Mouse (Mus musculus): ENCODE data around the gene Hgd. TPM values are rescaled to one million over a fixed set of nuclear protein-coding genes. Genes with fewer than 3 reads are reported as not detected.
A peak's percentile ranks its signal among the peaks of the same experiment; 100 is the strongest.

Hgd gene
- polyA plus RNA-seq, 1 experiment from 2014 or later, result 0.21 TPM

- Histone ChIP-seq H3K4me2 (no peak overlapping the region), H3K4me3 (no peak overlapping the region), H3K36me3 (no peaks in the 10 kb centered on the region), H3K27me3 (no peaks in the 10 kb centered on the region), H3K9ac (no peak overlapping the region), H3K27ac (no peak overlapping the region), H3K4me1 (replicated peaks) (peaks cover 15% of the 10 kb centered on the region), H3K9me3 (replicated peaks) (no peaks in the 10 kb centered on the region)
- ATAC-seq (replicated peaks; ENCODE audit: insufficient number of reproducible peaks, insufficient read depth, low FRiP score, low read depth), result no peak
- 88% methylated on average over 3 of the region's 3 CpGs for WGBS
These were observed 1.9 kb downstream of the Hgd start for GRCm38 (mm10) chr16:37581901-37582300.

DNA sequence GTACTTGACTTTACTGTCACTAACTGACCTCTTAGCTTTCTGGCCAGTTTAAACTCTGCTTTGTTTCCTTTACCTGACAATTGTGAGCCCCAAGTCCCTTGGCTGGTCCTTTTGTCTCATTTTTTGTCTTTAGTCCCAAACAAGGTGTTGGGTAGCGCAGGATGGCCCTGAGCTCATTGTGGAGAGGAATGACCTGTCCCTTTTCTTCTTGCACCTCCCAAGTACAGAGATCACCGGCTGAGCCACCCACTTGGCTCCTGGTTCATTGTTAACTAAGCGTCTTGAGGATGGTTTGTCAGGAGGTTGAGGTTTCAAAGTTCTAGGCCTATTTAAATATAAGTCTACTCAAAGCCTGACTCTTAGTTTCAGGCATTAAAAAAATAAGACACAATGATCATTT lies 3.4 kb downstream of the Hgd start:
- ATAC-seq (replicated peaks; ENCODE audit: insufficient number of reproducible peaks, insufficient read depth, low FRiP score, low read depth), result no peak
- no peak overlapping the region for H3K9ac ChIP-seq
- no peaks in the 10 kb centered on the region for H3K36me3 ChIP-seq
- H3K27ac ChIP-seq, result no peak overlapping the region
- H3K4me2 ChIP-seq, result no peak overlapping the region
- H3K4me1 ChIP-seq (replicated peaks), result peaks cover 15% of the 10 kb centered on the region
- no peaks in the 10 kb centered on the region for H3K9me3 ChIP-seq (replicated peaks)
- 87% methylated on average over 3 of the region's 3 CpGs for WGBS
- H3K27me3 ChIP-seq, result no peaks in the 10 kb centered on the region
- H3K4me3 ChIP-seq, result no peak overlapping the region

- Histone ChIP-seq H3K27ac (no peak overlapping the region), H3K4me1 (replicated peaks) (peaks cover 15% of the 10 kb centered on the region), H3K9me3 (replicated peaks) (no peaks in the 10 kb centered on the region), H3K4me3 (peak overlapping the region; percentile 45), H3K27me3 (no peaks in the 10 kb centered on the region), H3K36me3 (no peaks in the 10 kb centered on the region), H3K4me2 (peak overlapping the region; percentile 72), H3K9ac (no peak overlapping the region)
- ATAC-seq (replicated peaks; ENCODE audit: insufficient number of reproducible peaks, insufficient read depth, low FRiP score, low read depth), result no peak
- 48% methylated on average over 6 of the region's 6 CpGs for whole genome bisulfite sequencing
These were observed 3.8 kb downstream of the Hgd start for GRCm38 (mm10) chr16:37583801-37584200.

GRCm38 (mm10) chr16:37584218-37585035 lies 4.5 kb downstream of the Hgd start:
- ATAC-seq (replicated peaks; ENCODE audit: insufficient number of reproducible peaks, insufficient read depth, low FRiP score, low read depth), result 0 out of 2 replicates have a peak, but pooled peaks have one; percentile 43

GRCm38 (mm10) chr16:37585129-37585563 lies 5.2 kb downstream of the Hgd start:
- WGBS, result 62% methylated on average over 8 of the region's 8 CpGs
- H3K27me3 ChIP-seq, result no peaks in the 10 kb centered on the region
- H3K4me3 ChIP-seq, result no peak overlapping the region
- no peaks in the 10 kb centered on the region for H3K36me3 ChIP-seq
- no peak overlapping the region for H3K27ac ChIP-seq
- no peaks in the 10 kb centered on the region for H3K9me3 ChIP-seq (replicated peaks)
- ATAC-seq (replicated peaks; ENCODE audit: insufficient number of reproducible peaks, insufficient read depth, low FRiP score, low read depth), result no peak
- peaks cover 15% of the 10 kb centered on the region for H3K4me1 ChIP-seq (replicated peaks)
- H3K9ac ChIP-seq, result no peak overlapping the region
- H3K4me2 ChIP-seq, result peak overlapping the region; percentile 72; the same call in 1 of the 2 replicates

More at GRCm38 (mm10) chr16:37584218-37585035, 4.5 kb downstream of the Hgd start:
- no peaks in the 10 kb centered on the region for H3K9me3 ChIP-seq (replicated peaks)
- no peaks in the 10 kb centered on the region for H3K27me3 ChIP-seq
- peak overlapping the region; percentile 72 for H3K4me2 ChIP-seq
- peaks cover 15% of the 10 kb centered on the region for H3K4me1 ChIP-seq (replicated peaks)
- H3K4me3 ChIP-seq, result peak overlapping the region; percentile 45
- WGBS, result 5% methylated on average over 25 of the region's 25 CpGs
- peak overlapping the region; percentile 37; the same call in 1 of the 2 replicates for H3K27ac ChIP-seq
- peak overlapping the region; percentile 44 for H3K9ac ChIP-seq
- no peaks in the 10 kb centered on the region for H3K36me3 ChIP-seq

- no peak overlapping the region for H3K27ac ChIP-seq
- no peak overlapping the region for H3K4me3 ChIP-seq
- 86% methylated on average over 3 of the region's 3 CpGs for WGBS
- no peaks in the 10 kb centered on the region for H3K9me3 ChIP-seq (replicated peaks)
- H3K4me2 ChIP-seq, result no peak overlapping the region
- no peaks in the 10 kb centered on the region for H3K36me3 ChIP-seq
- no peak overlapping the region for H3K9ac ChIP-seq
- no peak for ATAC-seq (replicated peaks; ENCODE audit: insufficient number of reproducible peaks, insufficient read depth, low FRiP score, low read depth)
- no peaks in the 10 kb centered on the region for H3K27me3 ChIP-seq
- 0 out of 2 replicates have a peak, but pooled peaks cover 5% of the 10 kb centered on the region for H3K4me1 ChIP-seq (replicated peaks)
These were observed 11.0 kb downstream of the Hgd start for GRCm38 (mm10) chr16:37590921-37591320.

- no peak for ATAC-seq (replicated peaks; ENCODE audit: insufficient number of reproducible peaks, insufficient read depth, low FRiP score, low read depth)
- Histone ChIP-seq H3K36me3 (no peaks in the 10 kb centered on the region), H3K4me1 (replicated peaks) (0 out of 2 replicates have a peak, but pooled peaks cover 5% of the 10 kb centered on the region), H3K9ac (no peak overlapping the region), H3K9me3 (replicated peaks) (no peaks in the 10 kb centered on the region), H3K4me2 (no peak overlapping the region), H3K27ac (no peak overlapping the region), H3K27me3 (no peaks in the 10 kb centered on the region), H3K4me3 (no peak overlapping the region)
- 61% methylated on average over 8 of the region's 8 CpGs for WGBS
These were observed 11.6 kb downstream of the Hgd start for GRCm38 (mm10) chr16:37591551-37591950.

- H3K4me2 ChIP-seq, result no peak overlapping the region
- no peak overlapping the region for H3K9ac ChIP-seq
- H3K36me3 ChIP-seq, result no peaks in the 10 kb centered on the region
- no peak overlapping the region for H3K4me3 ChIP-seq
- H3K27me3 ChIP-seq, result no peaks in the 10 kb centered on the region
- no peak overlapping the region for H3K27ac ChIP-seq
- no peaks in the 10 kb centered on the region for H3K4me1 ChIP-seq (replicated peaks)
- WGBS, result 53% methylated on average over 5 of the region's 5 CpGs
- no peak for ATAC-seq (replicated peaks; ENCODE audit: insufficient number of reproducible peaks, insufficient read depth, low FRiP score, low read depth)
- no peaks in the 10 kb centered on the region for H3K9me3 ChIP-seq (replicated peaks)
These were observed 17.5 kb downstream of the Hgd start for GRCm38 (mm10) chr16:37597412-37597811.

GRCm38 (mm10) chr16:37598463-37598862 lies 18.5 kb downstream of the Hgd start:
- Histone ChIP-seq H3K9ac (no peak overlapping the region), H3K9me3 (replicated peaks) (no peaks in the 10 kb centered on the region), H3K27ac (no peak overlapping the region), H3K4me1 (replicated peaks) (no peaks in the 10 kb centered on the region), H3K4me2 (no peak overlapping the region), H3K27me3 (no peaks in the 10 kb centered on the region), H3K36me3 (no peaks in the 10 kb centered on the region), H3K4me3 (no peak overlapping the region)
- WGBS, result 92% methylated on average over 7 of the region's 7 CpGs
- no peak for ATAC-seq (replicated peaks; ENCODE audit: insufficient number of reproducible peaks, insufficient read depth, low FRiP score, low read depth)

GRCm38 (mm10) chr16:37599326-37599725 lies 19.4 kb downstream of the Hgd start:
- peaks cover 4% of the 10 kb centered on the region for H3K4me1 ChIP-seq (replicated peaks)
- H3K27me3 ChIP-seq, result no peaks in the 10 kb centered on the region
- no peaks in the 10 kb centered on the region for H3K9me3 ChIP-seq (replicated peaks)
- H3K4me2 ChIP-seq, result no peak overlapping the region
- no peaks in the 10 kb centered on the region for H3K36me3 ChIP-seq
- H3K27ac ChIP-seq, result no peak overlapping the region
- no peak overlapping the region for H3K4me3 ChIP-seq
- WGBS, result 74% methylated on average over 3 of the region's 3 CpGs
- no peak overlapping the region for H3K9ac ChIP-seq
- no peak for ATAC-seq (replicated peaks; ENCODE audit: insufficient number of reproducible peaks, insufficient read depth, low FRiP score, low read depth)

DNA sequence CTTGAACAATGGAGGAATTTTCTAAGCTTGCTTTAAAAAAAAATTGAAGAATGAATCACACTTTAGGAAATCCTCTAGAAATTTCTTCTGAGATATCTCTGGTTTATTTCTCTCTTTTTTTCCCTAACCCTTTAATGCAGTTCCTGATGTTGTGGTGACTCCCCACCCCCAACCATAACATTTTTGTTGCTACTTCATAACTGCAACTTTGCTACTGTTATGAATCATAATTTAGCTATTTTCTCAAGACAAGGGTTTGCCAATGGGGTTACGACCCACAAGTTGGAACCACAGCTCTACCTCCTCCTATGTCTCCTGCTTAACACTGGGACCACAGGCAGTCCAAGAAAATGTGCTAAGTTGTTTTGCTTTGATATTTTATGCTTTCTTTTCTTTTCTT lies 23.5 kb downstream of the Hgd start:
- Histone ChIP-seq H3K4me2 (no peak overlapping the region), H3K27me3 (no peaks in the 10 kb centered on the region), H3K9ac (no peak overlapping the region), H3K4me3 (no peak overlapping the region), H3K9me3 (replicated peaks) (no peaks in the 10 kb centered on the region), H3K36me3 (no peaks in the 10 kb centered on the region), H3K27ac (no peak overlapping the region), H3K4me1 (replicated peaks) (peaks cover 4% of the 10 kb centered on the region)
- 91% methylated on average over 1 of the region's 1 CpGs for WGBS
- no peak for ATAC-seq (replicated peaks; ENCODE audit: insufficient number of reproducible peaks, insufficient read depth, low FRiP score, low read depth)

GRCm38 (mm10) chr16:37604243-37604642 lies 24.3 kb downstream of the Hgd start:
- no peak for ATAC-seq (replicated peaks; ENCODE audit: insufficient number of reproducible peaks, insufficient read depth, low FRiP score, low read depth)

More at GRCm38 (mm10) chr16:37604243-37604642, 24.3 kb downstream of the Hgd start:
- H3K4me2 ChIP-seq, result no peak overlapping the region
- WGBS, result 56% methylated on average over 6 of the region's 6 CpGs
- no peaks in the 10 kb centered on the region for H3K27me3 ChIP-seq
- H3K36me3 ChIP-seq, result no peaks in the 10 kb centered on the region
- no peaks in the 10 kb centered on the region for H3K9me3 ChIP-seq (replicated peaks)
- no peak overlapping the region for H3K27ac ChIP-seq
- peaks cover 4% of the 10 kb centered on the region for H3K4me1 ChIP-seq (replicated peaks)
- H3K9ac ChIP-seq, result no peak overlapping the region
- no peak overlapping the region for H3K4me3 ChIP-seq

Measured in heart, embryonic 15.5 days (tissue).